Mouse (Mus musculus) midbrain, embryonic 16.5 days (tissue): ENCODE measurements at regions not wholly inside any gene's neighbourhood (a gene's known extent, or its start where the extent isn't known, plus 50 kb on each side); places are given as distances from the start of the nearest gene placed in this dataset.

Experiments
- ATAC-seq: fragments of 200-750 bp; cut with Nextera tagmentation; 2 replicates; pipeline ENCODE4 v1.8.0; 2017; ENCODE audit warnings: moderate TSS enrichment
- H3K27ac ChIP-seq: fragments of 300-500 bp; sonication (generic); 2 replicates; pipeline ENCODE4 v1.5.1; 2014; ENCODE audit warnings: mild to moderate bottlenecking, low read length, mixed read lengths
- H3K27me3 ChIP-seq: fragments of 300-500 bp; sonication (generic); 2 replicates; pipeline ENCODE4 v1.6.1; 2014; ENCODE audit warnings: low read depth, low read length, mixed read lengths; ENCODE audit not compliant: control insufficient read depth, insufficient read depth
- H3K36me3 ChIP-seq: fragments of 300-500 bp; sonication (generic); 2 replicates; pipeline ENCODE4 v1.6.1; 2014; ENCODE audit warnings: mild to moderate bottlenecking, low read length, moderate library complexity, mixed read lengths; ENCODE audit not compliant: control insufficient read depth, insufficient read depth
- H3K4me1 ChIP-seq: fragments of 300-500 bp; sonication (generic); 2 replicates; pipeline ENCODE4 v1.6.1; 2014; ENCODE audit warnings: mild to moderate bottlenecking, low read length, mixed read lengths; ENCODE audit not compliant: control insufficient read depth, insufficient read depth
- H3K4me2 ChIP-seq: fragments of 300-500 bp; sonication (generic); 2 replicates; pipeline ENCODE4 v1.6.1; 2014; ENCODE audit warnings: mild to moderate bottlenecking, low read length, mixed read lengths
- H3K4me3 ChIP-seq: fragments of 300-500 bp; sonication (generic); 2 replicates; pipeline ENCODE4 v1.5.1; 2014; ENCODE audit warnings: low read depth, mild to moderate bottlenecking, low read length, moderate library complexity, mixed read lengths
- H3K9ac ChIP-seq: fragments of 300-500 bp; sonication (generic); 2 replicates; pipeline ENCODE4 v1.6.1; 2014; ENCODE audit warnings: low read depth, low read length, mixed read lengths
- H3K9me3 ChIP-seq: fragments of 300-500 bp; sonication (generic); replicated peaks from 2 replicates; pipeline ENCODE4 v1.6.1; 2014; ENCODE audit warnings: mild to moderate bottlenecking, low read length, mixed read lengths; ENCODE audit not compliant: control insufficient read depth, poor library complexity, severe bottlenecking
- WGBS: fragments of 180-500 bp; shearing (Covaris S2); extraction: QIAGEN DNeasy Blood & Tissue Kit; methylation state at CpG from one replicate; pipeline ENCODE4 v1.1.7; 2014; 5-methylcytosine and 5-hydroxymethylcytosine counted together

- 0 out of 2 replicates have a peak, but pooled peaks cover 2% of the 10 kb centered on the region for H3K4me1 ChIP-seq
- WGBS = 88% methylated on average over 10 of the region's 10 CpGs
- H3K4me2 ChIP-seq = no peak overlapping the region
- H3K36me3 ChIP-seq = no peaks in the 10 kb centered on the region
- no peak overlapping the region for H3K27ac ChIP-seq
- H3K4me3 ChIP-seq = no peak overlapping the region
- H3K27me3 ChIP-seq = no peaks in the 10 kb centered on the region
- no peak overlapping the region for H3K9ac ChIP-seq
- no peak for ATAC-seq
- H3K9me3 ChIP-seq = no peaks in the 10 kb centered on the region
Measured at GRCm38 (mm10) chr1:35825531-35825966, 242.7 kb upstream of the Hs6st1 start.

- Histone ChIP-seq H3K27me3 (no peaks in the 10 kb centered on the region), H3K4me3 (no peak overlapping the region), H3K9me3 (no peaks in the 10 kb centered on the region), H3K27ac (no peak overlapping the region), H3K4me2 (no peak overlapping the region), H3K4me1 (0 out of 2 replicates have a peak, but pooled peaks cover 2% of the 10 kb centered on the region), H3K36me3 (no peaks in the 10 kb centered on the region), H3K9ac (no peak overlapping the region)
- WGBS = 63% methylated on average over 7 of the region's 7 CpGs
- ATAC-seq = no peak
Measured at GRCm38 (mm10) chr1:35826575-35827114, 241.6 kb upstream of the Hs6st1 start.

GRCm38 (mm10) chr1:35827471-35827870, 240.7 kb upstream of the Hs6st1 start:
- Histone ChIP-seq H3K4me1 (0 out of 2 replicates have a peak, but pooled peaks cover 2% of the 10 kb centered on the region), H3K4me2 (no peak overlapping the region), H3K9me3 (no peaks in the 10 kb centered on the region), H3K27ac (no peak overlapping the region), H3K36me3 (no peaks in the 10 kb centered on the region), H3K4me3 (no peak overlapping the region), H3K27me3 (no peaks in the 10 kb centered on the region), H3K9ac (no peak overlapping the region)
- no peak for ATAC-seq
- WGBS = 85% methylated on average over 3 of the region's 3 CpGs

GRCm38 (mm10) chr1:35834180-35834579, 234.0 kb upstream of the Hs6st1 start:
- no peak for ATAC-seq
- WGBS = 70% methylated on average over 7 of the region's 7 CpGs

GRCm38 (mm10) chr1:35836552-35836951, 231.6 kb upstream of the Hs6st1 start:
- Histone ChIP-seq H3K4me3 (no peak overlapping the region), H3K9ac (no peak overlapping the region), H3K4me1 (no peaks in the 10 kb centered on the region), H3K36me3 (no peaks in the 10 kb centered on the region), H3K27ac (no peak overlapping the region), H3K4me2 (no peak overlapping the region), H3K27me3 (no peaks in the 10 kb centered on the region), H3K9me3 (no peaks in the 10 kb centered on the region)
- WGBS = 90% methylated on average over 5 of the region's 5 CpGs
- no peak for ATAC-seq

More at GRCm38 (mm10) chr1:35834180-35834579, 234.0 kb upstream of the Hs6st1 start:
- H3K4me2 ChIP-seq = no peak overlapping the region
- H3K27ac ChIP-seq = no peak overlapping the region
- H3K27me3 ChIP-seq = no peaks in the 10 kb centered on the region
- no peaks in the 10 kb centered on the region for H3K36me3 ChIP-seq
- H3K9me3 ChIP-seq = no peaks in the 10 kb centered on the region
- no peaks in the 10 kb centered on the region for H3K4me1 ChIP-seq
- H3K4me3 ChIP-seq = no peak overlapping the region
- H3K9ac ChIP-seq = no peak overlapping the region

GRCm38 (mm10) chr1:35838625-35839024, 229.6 kb upstream of the Hs6st1 start:
- H3K4me2 ChIP-seq = no peak overlapping the region
- H3K9ac ChIP-seq = no peak overlapping the region
- no peaks in the 10 kb centered on the region for H3K9me3 ChIP-seq
- no peaks in the 10 kb centered on the region for H3K27me3 ChIP-seq
- 76% methylated on average over 3 of the region's 3 CpGs for WGBS
- no peaks in the 10 kb centered on the region for H3K36me3 ChIP-seq
- H3K4me1 ChIP-seq = no peaks in the 10 kb centered on the region
- H3K27ac ChIP-seq = no peak overlapping the region
- ATAC-seq = no peak
- no peak overlapping the region for H3K4me3 ChIP-seq

GRCm38 (mm10) chr1:35839446-35839845, 228.8 kb upstream of the Hs6st1 start:
- Histone ChIP-seq H3K4me3 (no peak overlapping the region), H3K9me3 (no peaks in the 10 kb centered on the region)
- 73% methylated on average over 6 of the region's 6 CpGs for WGBS

GRCm38 (mm10) chr1:35841626-35842025, 226.6 kb upstream of the Hs6st1 start:
- no peaks in the 10 kb centered on the region for H3K36me3 ChIP-seq
- no peak overlapping the region for H3K27ac ChIP-seq
- ATAC-seq = no peak
- no peak overlapping the region for H3K4me2 ChIP-seq
- H3K9me3 ChIP-seq = no peaks in the 10 kb centered on the region
- 94% methylated on average over 2 of the region's 2 CpGs for WGBS
- H3K4me3 ChIP-seq = no peak overlapping the region
- H3K27me3 ChIP-seq = no peaks in the 10 kb centered on the region
- no peaks in the 10 kb centered on the region for H3K4me1 ChIP-seq
- no peak overlapping the region for H3K9ac ChIP-seq

More at GRCm38 (mm10) chr1:35839446-35839845, 228.8 kb upstream of the Hs6st1 start:
- H3K4me2 ChIP-seq = no peak overlapping the region
- no peaks in the 10 kb centered on the region for H3K4me1 ChIP-seq
- ATAC-seq = no peak
- H3K36me3 ChIP-seq = no peaks in the 10 kb centered on the region
- no peaks in the 10 kb centered on the region for H3K27me3 ChIP-seq
- no peak overlapping the region for H3K9ac ChIP-seq
- H3K27ac ChIP-seq = no peak overlapping the region

GRCm38 (mm10) chr1:35842707-35843106, 225.5 kb upstream of the Hs6st1 start:
- Histone ChIP-seq H3K9ac (no peak overlapping the region), H3K27ac (no peak overlapping the region), H3K4me3 (no peak overlapping the region), H3K9me3 (no peaks in the 10 kb centered on the region), H3K4me2 (no peak overlapping the region), H3K27me3 (no peaks in the 10 kb centered on the region), H3K36me3 (no peaks in the 10 kb centered on the region), H3K4me1 (no peaks in the 10 kb centered on the region)
- ATAC-seq = no peak
- 97% methylated on average over 4 of the region's 4 CpGs for WGBS
